Mouse (Mus musculus) megakaryocyte, embryonic 14.5 days (primary cell): ENCODE results near the gene Zfhx3.

Experiments
- FLI1 ChIP-seq: IDR thresholded peaks from 2 replicates; pipeline ENCODE4 v1.6.1; 2012; ENCODE audit warnings: low read length, inconsistent platforms, mixed read lengths
- GATA1 ChIP-seq: IDR thresholded peaks from 3 replicates; pipeline ENCODE4 v1.6.1; 2012; ENCODE audit warnings: mixed read lengths, low read length, inconsistent platforms, borderline replicate concordance

GRCm38 (mm10) chr8:108582251-108582650 is 639.8 kb downstream of the Zfhx3 start:
- no peak for TF ChIP-seq GATA1
- no peak for TF ChIP-seq FLI1
